Mouse (Mus musculus): ENCODE data around the gene Cfi.
A peak's percentile ranks its signal among the peaks of the same experiment; 100 is the strongest.

Cfi gene

GRCm38 (mm10) chr3:129835388-129835934 lies at the start of gene Cfi:
TSS of gene Cfi (plus strand) at chr3:129835884.
- DNase-seq (ENCODE audit: low spot score in 2 of 2): no peak

GRCm38 (mm10) chr3:129793801-129794200 lies 41.9 kb upstream of the Cfi start:
- DNase-seq (ENCODE audit: low spot score in 2 of 2): no peak

DNA sequence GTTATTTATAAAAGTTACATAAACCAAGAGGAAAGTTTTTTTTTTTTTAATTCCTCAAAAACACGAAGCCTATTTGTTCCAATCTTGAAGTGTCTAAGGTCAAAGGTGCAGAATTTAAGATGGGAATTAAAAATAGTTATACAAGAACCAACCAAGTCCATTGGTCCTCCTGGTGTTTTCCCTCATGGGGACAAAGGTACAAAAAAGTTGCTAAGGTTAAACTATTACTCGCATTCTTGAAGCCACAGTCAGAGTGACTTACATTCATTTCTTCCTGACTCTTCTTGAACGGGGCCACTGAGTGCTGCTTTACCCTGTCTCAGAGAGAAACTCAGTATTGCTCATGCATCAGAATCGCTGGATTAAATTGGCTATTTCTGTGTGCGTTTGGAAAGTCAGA lies 38.3 kb upstream of the Cfi start:
- no peak for DNase-seq (ENCODE audit: low spot score in 2 of 2)

DNA sequence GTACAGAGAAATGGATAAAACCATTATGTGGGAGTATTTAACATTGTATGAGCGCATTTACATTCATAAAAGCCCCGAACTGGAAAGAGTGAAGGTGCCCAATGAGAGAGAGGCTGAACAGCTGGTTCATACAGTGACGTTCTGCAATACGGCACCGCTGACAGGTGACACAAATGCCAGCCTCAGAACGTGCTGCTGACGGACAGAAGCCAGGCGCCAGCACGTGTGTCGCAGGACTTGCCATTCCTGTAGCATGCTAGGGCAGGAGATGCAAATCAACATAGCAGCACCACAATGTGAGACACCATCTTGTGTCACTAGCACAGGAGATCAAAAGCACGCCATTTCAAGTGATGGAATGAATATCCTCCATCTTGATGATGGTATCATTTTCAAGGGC lies 37.1 kb upstream of the Cfi start:
- no peak for DNase-seq (ENCODE audit: low spot score in 2 of 2)

GRCm38 (mm10) chr3:129799011-129799410 lies 36.7 kb upstream of the Cfi start:
- no peak for DNase-seq (ENCODE audit: low spot score in 2 of 2)

DNA sequence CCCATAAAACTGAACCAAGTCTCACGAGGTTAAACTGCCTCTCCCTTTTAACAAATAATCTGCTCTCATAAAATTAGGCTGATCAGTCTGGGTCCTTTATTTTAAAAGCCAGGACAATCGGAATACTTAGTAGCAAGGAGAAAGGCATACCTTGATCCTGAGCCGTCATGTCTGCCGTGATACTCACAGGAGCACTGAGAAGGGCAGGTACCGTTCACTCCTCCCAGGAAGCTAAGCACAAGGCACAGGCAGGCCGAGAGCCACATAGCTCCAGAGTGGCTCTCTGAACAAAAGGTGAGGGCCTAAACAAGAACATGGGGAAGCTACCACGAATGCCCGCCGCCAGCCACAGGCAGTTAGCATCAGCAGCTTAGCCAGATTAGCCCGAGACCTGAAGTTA lies 31.9 kb upstream of the Cfi start, which contains the start of gene Lrit3:
TSS of gene Lrit3 (minus strand) at position 266 of the 400 bp plus-strand sequence.
- no peak for DNase-seq (ENCODE audit: low spot score in 2 of 2)

DNA sequence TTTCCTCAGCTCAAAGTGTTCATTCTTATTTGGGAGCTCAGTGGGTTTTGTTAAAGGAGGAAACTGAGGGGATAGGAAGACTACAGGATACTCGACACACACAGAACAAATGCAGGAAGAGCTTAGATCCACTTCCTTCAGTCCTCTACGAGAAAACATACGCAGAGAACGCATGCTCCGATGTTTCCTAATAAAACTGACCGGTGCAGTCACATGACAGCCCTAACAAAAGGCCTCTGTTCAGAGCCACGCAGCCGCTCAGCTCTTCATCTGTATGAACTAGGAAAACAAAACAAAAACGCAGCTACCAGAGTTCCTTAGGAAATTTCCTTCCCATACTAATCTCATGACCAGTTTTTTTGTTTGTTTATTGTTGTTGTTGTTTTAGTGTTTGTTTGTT lies 14.8 kb upstream of the Cfi start:
- no peak for DNase-seq (ENCODE audit: low spot score in 2 of 2)

DNA sequence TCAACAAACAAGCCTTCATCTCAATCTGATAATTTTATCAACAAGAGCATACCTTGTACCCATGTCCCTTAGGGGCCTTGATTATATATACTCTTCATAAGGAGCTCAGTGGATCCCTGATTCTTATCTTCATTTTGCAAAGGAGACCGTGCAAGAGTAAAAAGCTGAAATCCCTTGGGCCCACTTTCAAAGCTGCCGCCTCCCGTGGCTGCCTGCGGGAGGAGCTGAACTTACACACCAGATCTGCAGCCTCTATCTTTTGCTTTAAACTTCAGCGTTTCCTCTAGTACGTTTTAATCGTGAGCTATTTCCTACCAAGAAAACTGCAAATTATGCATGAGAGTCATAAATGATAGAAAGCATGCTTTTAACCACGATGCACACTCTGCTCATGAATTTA lies 13.9 kb upstream of the Cfi start:
- DNase-seq (ENCODE audit: low spot score in 2 of 2): no peak

GRCm38 (mm10) chr3:129822206-129822775 lies 13.4 kb upstream of the Cfi start, which contains the start of gene Rrh:
TSS of gene Rrh (minus strand) at chr3:129822587.
- DNase-seq (ENCODE audit: low spot score in 2 of 2): no peak

DNA sequence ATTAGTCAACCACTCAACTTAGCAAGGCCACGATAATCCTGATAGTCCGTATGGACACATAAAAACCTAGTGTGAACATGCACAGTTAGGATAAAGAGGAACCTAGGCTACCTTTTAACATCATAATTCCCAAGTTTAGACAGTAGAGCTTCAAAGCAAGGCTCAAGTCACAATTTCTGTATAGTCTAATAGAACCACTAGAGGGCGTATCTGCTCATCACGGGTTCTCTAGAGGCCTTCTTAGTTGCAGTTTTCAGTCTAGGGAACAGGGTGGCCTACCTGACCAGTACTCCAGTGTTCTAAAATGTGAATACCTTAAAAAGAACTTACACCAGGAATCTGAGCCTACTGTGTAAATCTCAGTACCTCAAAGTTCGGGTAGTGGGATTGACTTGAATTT lies 12.4 kb upstream of the Cfi start:
- DNase-seq (ENCODE audit: low spot score in 2 of 2): peak in 1 of 2 experiments; percentile 21

GRCm38 (mm10) chr3:129824146-129824545 lies 11.5 kb upstream of the Cfi start:
- DNase-seq (ENCODE audit: low spot score in 2 of 2): no peak

DNA sequence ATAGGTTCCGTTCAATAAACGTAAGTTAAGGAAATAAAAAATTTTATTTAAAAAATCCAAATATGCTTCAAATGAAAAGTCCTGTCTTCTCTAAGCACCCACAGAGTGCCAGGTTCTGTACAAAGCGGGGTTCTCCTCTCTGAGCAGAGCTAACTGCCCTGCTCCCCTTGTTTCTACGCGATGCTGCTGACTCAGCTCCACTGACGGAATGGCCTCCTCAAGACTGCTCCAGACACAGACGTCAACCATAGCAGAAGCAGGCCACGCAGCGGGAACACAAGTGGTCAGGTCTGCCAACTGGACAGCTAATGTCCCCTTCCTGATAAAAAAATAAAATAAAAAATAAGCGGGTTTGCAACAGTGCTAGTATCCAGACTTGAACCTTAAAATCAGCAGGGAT lies 10.8 kb upstream of the Cfi start:
- DNase-seq (ENCODE audit: low spot score in 2 of 2): no peak

DNA sequence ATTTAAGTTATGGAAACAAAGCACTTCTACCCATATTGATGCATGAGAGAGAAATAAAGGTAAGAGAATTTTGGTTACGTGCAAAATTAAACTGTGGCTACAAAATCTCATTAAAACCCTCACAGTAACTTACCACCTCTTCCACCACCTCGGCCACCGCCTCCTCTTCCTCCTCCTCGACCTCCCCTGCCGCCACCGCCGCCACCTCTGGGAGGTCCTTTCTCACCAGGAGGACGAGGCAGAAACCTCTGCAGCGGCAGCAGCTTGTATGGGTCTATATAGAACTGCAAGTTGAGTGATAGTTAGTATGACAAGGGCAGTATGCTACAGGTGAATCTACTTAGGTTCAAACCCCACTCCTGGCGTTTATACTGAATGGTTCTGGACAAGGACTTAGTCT lies 9.0 kb upstream of the Cfi start:
- DNase-seq (ENCODE audit: low spot score in 2 of 2): no peak

- no peak for DNase-seq (ENCODE audit: low spot score in 2 of 2)
These were observed 8.0 kb upstream of the Cfi start for GRCm38 (mm10) chr3:129827691-129828090.

GRCm38 (mm10) chr3:129830626-129831025 lies 5.1 kb upstream of the Cfi start:
- peak in 1 of 2 experiments; percentile 32 for DNase-seq (ENCODE audit: low spot score in 2 of 2)

DNA sequence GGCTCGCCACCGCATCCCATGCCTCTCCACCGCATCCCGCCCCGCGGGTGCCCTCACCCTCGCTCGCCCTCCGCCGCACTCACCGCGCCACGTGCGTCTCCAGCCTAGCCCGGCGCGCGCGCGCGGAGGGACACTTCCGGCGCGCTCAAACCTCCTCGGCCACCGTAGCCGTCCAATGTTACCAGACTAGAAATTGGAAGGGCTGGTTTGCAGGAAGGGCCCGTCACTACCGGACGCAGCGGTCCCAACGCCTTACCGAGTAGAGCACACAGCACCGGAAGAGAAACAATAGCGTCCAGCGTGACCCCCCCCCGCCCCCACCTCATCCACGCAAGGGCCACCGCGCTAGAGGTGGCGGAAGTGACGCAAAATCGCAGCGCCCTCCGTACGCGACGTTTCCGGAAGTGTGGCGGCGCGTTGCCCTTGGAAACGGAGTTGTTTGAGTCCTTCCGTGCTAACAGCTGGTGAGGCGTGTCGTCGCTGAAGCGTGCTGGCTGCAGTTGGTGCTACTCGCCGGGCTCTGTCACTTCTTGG lies 4.6 kb upstream of the Cfi start, which contains the start of gene Gar1:
TSS of gene Gar1 (minus strand) at position 362 of the 534 bp plus-strand sequence.
- DNase-seq (ENCODE audit: low spot score in 2 of 2): peak; percentile 95 to 97

DNA sequence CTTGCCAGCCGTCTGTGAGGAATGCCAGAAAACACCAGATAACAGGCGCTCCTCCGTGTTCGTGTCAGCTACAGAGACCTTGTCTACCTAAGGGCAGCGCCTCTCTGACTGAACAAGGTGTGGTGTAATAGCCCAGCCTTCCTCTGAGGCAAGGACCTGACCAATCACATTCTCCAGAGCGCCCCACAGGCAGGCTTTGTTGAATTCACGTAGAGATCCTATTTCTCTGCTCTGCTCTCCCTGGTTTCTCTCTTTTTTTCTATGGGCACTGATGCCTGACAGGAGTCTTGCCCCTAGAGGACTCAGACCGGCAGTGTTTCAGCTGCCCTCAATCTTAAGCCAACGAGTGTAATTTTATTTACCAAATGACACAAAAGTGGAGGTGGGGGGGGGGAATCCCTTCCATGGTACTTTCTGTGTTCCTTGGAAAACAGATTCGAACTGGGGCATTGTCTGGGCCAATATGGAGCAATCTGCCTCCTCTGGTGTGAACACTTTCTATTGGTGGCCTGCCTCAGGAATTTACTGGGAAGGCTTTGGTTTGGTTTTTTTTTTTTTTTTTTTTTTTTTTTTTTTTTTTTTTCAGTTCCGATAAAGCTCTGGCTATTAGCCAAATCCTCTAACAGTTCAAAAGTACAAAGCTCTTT lies 490 bp downstream of the Cfi start:
- no peak for DNase-seq (ENCODE audit: low spot score in 2 of 2)

DNA sequence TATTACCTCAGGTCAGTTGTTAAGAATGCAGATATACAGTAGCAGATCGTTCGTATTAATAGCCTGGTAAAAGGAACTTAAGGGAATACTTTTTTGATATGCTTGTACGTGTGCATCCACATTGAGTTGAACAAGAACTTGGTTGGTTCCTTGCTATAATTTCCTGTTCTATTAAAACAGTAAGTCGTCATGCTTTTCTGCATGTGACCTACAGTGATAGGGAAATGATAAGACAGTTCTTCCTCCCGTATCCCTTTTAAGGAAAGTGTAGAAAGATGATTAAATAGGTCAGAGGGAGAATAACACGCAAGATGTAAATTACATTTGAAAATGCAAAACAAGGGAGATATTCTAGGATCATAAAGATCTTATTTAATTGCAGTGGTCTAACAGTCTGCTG lies 1.3 kb downstream of the Cfi start:
- DNase-seq (ENCODE audit: low spot score in 2 of 2): no peak

DNA sequence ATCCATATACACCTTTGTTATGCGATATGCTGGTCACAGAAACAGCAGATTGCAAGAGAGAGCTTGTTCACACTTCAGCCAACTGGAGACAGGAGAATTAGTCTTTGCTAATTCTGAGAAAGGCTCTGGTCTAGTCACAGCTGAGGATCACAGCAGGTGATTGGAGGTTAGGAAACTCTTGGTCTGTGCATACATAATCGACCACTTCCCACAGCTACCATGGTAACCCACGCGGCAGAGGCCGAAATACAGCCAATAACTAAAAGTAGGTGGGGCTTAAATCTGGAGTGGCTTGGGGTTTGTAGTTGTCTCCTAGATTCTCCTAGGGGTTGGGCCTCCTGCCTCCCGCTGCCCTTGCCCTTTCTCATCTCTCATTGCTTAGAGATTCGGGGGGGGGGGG lies 2.3 kb downstream of the Cfi start:
- no peak for DNase-seq (ENCODE audit: low spot score in 2 of 2)

DNA sequence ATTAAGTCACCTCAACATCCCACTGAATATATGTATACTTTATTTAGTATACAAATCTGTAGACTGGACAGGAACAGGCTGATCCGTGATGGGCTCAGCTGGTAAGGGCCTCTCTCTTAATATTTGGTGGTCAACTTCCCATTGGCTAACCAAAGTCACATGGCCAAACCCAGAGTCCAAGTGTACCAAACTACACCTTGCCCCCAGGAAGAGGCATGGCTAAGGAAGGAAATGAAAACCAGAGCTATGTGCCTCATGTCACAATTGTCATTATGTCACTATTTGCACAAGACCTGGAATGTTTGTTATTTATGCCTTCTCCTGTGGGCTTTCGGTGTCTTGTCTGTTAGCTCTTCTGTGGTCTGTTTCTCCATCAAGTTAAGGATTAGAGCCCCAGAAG lies 10.2 kb downstream of the Cfi start:
- no peak for DNase-seq (ENCODE audit: low spot score in 2 of 2)

- no peak for DNase-seq (ENCODE audit: low spot score in 2 of 2)
These were observed 11.2 kb downstream of the Cfi start for GRCm38 (mm10) chr3:129846846-129847245.

DNA sequence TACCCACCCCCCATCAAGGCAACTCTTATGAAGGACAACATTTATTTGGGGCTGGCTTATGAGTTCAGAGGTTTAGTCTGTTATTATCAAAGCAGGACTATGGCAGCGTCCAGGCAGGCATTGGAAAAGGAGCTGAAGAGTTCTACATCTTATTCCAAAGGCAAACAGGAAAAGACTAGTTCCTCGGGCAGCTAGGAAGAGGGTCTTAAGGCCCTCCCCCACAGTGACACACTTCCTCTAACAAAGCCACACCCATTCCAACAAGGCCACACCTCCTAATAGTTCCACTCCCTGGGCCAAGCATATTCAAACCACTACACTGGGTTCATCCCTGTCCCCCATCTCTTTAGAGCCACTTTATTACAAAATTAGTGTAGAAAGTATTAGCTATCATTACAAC lies 26.9 kb downstream of the Cfi start:
- DNase-seq (ENCODE audit: low spot score in 2 of 2): no peak

DNA sequence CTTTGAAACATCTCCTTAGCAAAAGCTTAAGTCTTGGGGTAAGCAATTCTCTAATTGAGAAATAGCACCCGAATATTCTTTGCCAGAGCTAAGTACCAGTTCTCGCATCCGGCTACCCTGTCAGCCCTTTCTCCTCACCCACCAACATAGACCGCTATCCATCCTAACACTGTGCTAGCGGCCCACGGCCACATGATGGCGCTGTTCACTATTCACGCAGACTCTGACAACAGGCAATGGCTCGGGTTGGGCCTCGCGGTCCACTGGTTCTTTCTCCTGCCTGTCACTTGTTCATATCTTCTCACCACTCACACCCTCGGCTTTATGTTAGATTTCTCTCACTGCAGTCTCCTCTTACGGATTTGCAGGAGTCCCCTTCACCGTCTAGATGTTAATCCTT lies 28.0 kb downstream of the Cfi start:
- peak; percentile 8 to 37 for DNase-seq (ENCODE audit: low spot score in 2 of 2)
